Mouse (Mus musculus) hindbrain, embryonic 14.5 days (tissue): ENCODE measurements around the gene Htra1. TPM values are rescaled to one million over a fixed set of nuclear protein-coding genes. Genes with fewer than 3 reads are reported as not detected.

Source experiments
- ATAC-seq: fragments of 200-750 bp; cut with Nextera tagmentation; 2 replicates; pipeline ENCODE4 v1.8.0; 2017; ENCODE audit warnings: moderate number of reproducible peaks, mild to moderate bottlenecking, moderate TSS enrichment, moderate library complexity; ENCODE audit not compliant: low FRiP score
- DNase-seq: peaks from one replicate; pipeline ENCODE4 v3.0.0-alpha.2; 2015; ENCODE audit warnings: low spot score
- H3K27ac ChIP-seq: fragments of 300-500 bp; sonication (generic); 2 replicates; pipeline ENCODE4 v1.5.1; 2014; ENCODE audit warnings: mild to moderate bottlenecking, moderate library complexity
- H3K27me3 ChIP-seq: fragments of 300-500 bp; sonication (generic); 2 replicates; pipeline ENCODE4 v1.6.1; 2014; ENCODE audit warnings: mild to moderate bottlenecking, low read length, mixed read lengths; ENCODE audit not compliant: control insufficient read depth, insufficient read depth
- H3K36me3 ChIP-seq: fragments of 300-500 bp; sonication (generic); replicated peaks from 2 replicates; pipeline ENCODE4 v1.6.1; 2014; ENCODE audit not compliant: control insufficient read depth, insufficient read depth
- H3K4me1 ChIP-seq: fragments of 300-500 bp; sonication (generic); replicated peaks from 2 replicates; pipeline ENCODE4 v1.6.1; 2014; ENCODE audit warnings: antibody characterized with exemption, low read length, mixed read lengths; ENCODE audit not compliant: control insufficient read depth, insufficient read depth
- H3K4me2 ChIP-seq: fragments of 300-500 bp; sonication (generic); replicated peaks from 2 replicates; pipeline ENCODE4 v1.6.1; 2014; ENCODE audit warnings: mild to moderate bottlenecking, moderate library complexity
- H3K4me3 ChIP-seq: fragments of 300-500 bp; sonication (generic); replicated peaks from 2 replicates; pipeline ENCODE4 v1.5.1; 2014; ENCODE audit warnings: mild to moderate bottlenecking, low read length
- H3K9ac ChIP-seq: fragments of 300-500 bp; sonication (generic); 2 replicates; pipeline ENCODE4 v1.6.1; 2014
- H3K9me3 ChIP-seq: fragments of 300-500 bp; sonication (generic); 2 replicates; pipeline ENCODE4 v1.6.1; 2016; ENCODE audit warnings: low read length; ENCODE audit not compliant: control insufficient read depth
- WGBS: fragments of 180-500 bp; shearing (Covaris S2); extraction: QIAGEN DNeasy Blood & Tissue Kit; methylation state at CpG from one replicate; pipeline ENCODE4 v1.1.7; 2014; 5-methylcytosine and 5-hydroxymethylcytosine counted together
- polyA plus RNA-seq: library from polyadenylated mRNA; unstranded; fragments of >200 nt; fragmentation: Nextera tagmentation; extraction: Ambion mirVana; gene quantifications from 2 replicates; pipeline ENCODE4 v1.2.1, GENCODE M21; 2014

The Htra1 gene
- polyA plus RNA-seq, 1 experiment from 2014 or later = 22.9 TPM

DNA sequence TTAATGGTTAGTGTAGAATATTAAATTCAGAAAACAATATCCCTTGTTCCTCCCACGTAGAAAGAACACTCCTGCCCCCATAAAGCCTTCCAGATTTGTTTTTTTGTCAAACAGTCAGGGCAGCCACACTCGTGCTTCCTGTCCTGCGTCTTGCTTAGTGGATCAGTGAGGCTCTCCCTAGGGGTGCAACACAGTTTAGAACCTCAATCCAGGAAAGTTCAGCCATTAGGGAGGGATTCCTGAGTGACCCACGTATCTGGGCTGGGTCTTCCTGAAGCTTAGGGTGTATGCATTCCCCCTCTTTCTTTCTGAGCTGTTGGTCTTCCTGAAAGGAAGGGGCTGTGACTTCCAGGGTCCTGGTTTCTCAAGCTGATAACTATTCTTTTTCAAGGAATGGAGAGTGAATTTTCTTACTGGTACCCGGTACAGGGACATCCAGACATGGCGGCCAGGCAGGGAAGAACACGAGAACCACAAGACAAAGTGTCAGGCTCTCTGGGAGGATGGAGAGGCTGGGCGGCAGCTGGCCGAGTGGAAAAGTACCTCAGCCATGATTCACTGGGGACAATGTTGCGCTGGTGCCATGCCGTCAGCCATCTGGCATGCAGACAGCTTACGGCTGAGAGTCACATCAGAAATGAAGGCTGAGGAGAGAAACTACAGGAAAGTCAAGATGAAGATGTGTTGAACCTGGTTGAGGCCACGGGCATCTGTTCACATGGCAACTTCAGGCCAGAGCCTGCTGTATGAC, 12.8 kb upstream of the Htra1 start:
- H3K36me3 ChIP-seq = no peaks in the 10 kb centered on the region
- 0 out of 2 replicates have a peak, but pooled peaks cover 3% of the 10 kb centered on the region for H3K4me1 ChIP-seq
- H3K9ac ChIP-seq = no peak overlapping the region
- WGBS = 57% methylated on average over 13 of the region's 13 CpGs
- ATAC-seq (no peak), DNase-seq (peak; percentile 48)
- no peaks in the 10 kb centered on the region for H3K27me3 ChIP-seq
- no peak overlapping the region for H3K4me3 ChIP-seq
- no peak overlapping the region for H3K4me2 ChIP-seq
- no peaks in the 10 kb centered on the region for H3K9me3 ChIP-seq
- H3K27ac ChIP-seq = no peak overlapping the region

DNA sequence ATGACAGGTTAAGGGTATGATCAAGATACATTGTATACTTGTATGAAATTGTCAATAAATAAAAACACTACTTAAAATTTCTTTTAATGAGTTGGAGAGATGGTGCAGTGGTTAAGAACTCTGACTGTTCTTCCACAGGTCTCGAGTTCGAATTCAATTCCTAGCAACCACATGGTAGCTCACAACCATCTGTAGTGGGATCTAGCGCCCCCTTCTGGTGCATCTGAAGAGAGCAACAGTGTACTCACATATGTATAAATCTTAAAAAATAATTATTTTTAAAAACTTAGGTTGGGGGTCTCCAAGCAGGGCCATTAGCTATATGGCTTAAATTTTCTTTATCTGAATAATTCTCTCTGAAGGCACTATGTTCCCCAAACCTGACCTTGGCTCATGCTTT, 5.5 kb upstream of the Htra1 start:
- DNase-seq = no peak
- Histone ChIP-seq H3K9ac (no peak overlapping the region), H3K9me3 (no peaks in the 10 kb centered on the region), H3K4me1 (no peaks in the 10 kb centered on the region), H3K27ac (no peak overlapping the region), H3K36me3 (no peaks in the 10 kb centered on the region), H3K4me2 (no peak overlapping the region), H3K4me3 (no peak overlapping the region), H3K27me3 (peaks cover 28% of the 10 kb centered on the region)
- 71% methylated on average over 3 of the region's 3 CpGs for WGBS
- no peak for ATAC-seq

DNA sequence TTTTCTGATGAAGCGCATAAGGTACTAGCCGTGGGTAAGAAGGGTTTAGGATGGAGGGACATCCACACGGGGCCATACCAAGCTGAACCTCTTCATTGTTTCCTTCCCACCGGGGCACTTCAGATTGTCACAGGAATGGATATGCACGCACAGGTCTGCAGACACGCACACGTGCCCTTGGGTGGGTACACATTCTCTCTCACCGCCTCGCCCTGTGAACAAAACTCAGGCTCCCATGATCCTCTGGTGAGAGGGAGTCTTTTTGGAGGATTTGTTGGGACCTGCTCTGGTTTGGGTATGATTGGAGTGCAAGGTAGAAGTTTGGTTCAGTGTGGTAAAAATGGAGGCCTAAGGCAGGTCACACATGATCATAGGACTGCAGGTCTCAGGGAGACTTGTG, 3.0 kb upstream of the Htra1 start:
- no peaks in the 10 kb centered on the region for H3K9me3 ChIP-seq
- H3K27me3 ChIP-seq = peaks cover 52% of the 10 kb centered on the region
- ATAC-seq (no peak), DNase-seq (no peak)
- H3K4me3 ChIP-seq = no peak overlapping the region
- no peak overlapping the region for H3K9ac ChIP-seq
- H3K4me1 ChIP-seq = peaks cover 13% of the 10 kb centered on the region; the same call in 1 of the 2 replicates
- no peaks in the 10 kb centered on the region for H3K36me3 ChIP-seq
- WGBS = 91% methylated on average over 9 of the region's 9 CpGs
- no peak overlapping the region for H3K4me2 ChIP-seq
- H3K27ac ChIP-seq = no peak overlapping the region

DNA sequence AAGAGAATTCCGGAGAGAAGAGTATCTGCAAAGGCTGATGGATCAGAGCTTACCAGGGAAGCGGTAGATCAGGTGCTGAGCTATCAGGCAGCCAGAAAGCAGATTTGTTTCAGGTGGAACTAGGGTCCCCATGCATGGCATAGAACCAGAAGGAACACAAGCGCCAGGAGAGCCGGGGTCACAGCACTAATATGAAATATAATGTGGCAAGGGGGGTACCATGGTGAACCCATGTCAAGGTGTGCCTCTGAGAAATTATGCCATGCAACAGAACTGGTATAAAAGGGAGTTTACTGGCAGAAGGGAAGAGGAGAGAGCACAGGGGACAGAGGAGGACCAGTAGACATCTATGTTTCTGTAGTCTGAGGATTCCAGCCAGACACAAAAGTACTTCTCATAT, 1.3 kb upstream of the Htra1 start:
- no peaks in the 10 kb centered on the region for H3K36me3 ChIP-seq
- H3K27ac ChIP-seq = no peak overlapping the region
- ATAC-seq = no peak
- peaks cover 64% of the 10 kb centered on the region for H3K27me3 ChIP-seq
- 84% methylated on average over 4 of the region's 4 CpGs for WGBS
- no peaks in the 10 kb centered on the region for H3K9me3 ChIP-seq
- peaks cover 13% of the 10 kb centered on the region; the same call in 1 of the 2 replicates for H3K4me1 ChIP-seq
- no peak overlapping the region for H3K9ac ChIP-seq
- DNase-seq = no peak
- H3K4me3 ChIP-seq = no peak overlapping the region
- H3K4me2 ChIP-seq = no peak overlapping the region

DNA sequence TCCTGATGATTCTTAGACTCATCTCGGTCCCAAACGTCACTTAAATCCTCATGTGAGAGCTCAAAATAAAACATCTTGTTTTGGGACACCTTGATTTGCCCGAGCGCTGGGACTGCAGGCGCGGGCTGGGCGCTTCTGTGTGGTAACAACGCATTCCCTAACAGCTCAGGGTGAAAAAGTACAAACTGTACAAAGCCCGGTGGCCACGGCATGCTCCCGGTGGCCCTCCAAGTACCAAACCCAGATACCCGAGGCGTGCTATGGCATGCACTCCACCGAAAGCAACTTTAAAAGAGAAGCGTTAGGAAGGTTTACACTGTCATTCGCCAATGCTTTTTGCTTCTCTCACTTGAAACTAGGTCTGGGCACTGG, 504 bp upstream of the Htra1 start:
- Histone ChIP-seq H3K9me3 (no peaks in the 10 kb centered on the region), H3K27ac (no peak overlapping the region), H3K27me3 (peaks cover 64% of the 10 kb centered on the region), H3K36me3 (no peaks in the 10 kb centered on the region), H3K4me3 (peak overlapping the region; percentile 45), H3K4me2 (peak overlapping the region; percentile 64), H3K9ac (peak overlapping the region; percentile 36; the same call in 1 of the 2 replicates), H3K4me1 (peaks cover 13% of the 10 kb centered on the region; the same call in 1 of the 2 replicates)
- ATAC-seq = no peak
- no peak for DNase-seq
- 9% methylated on average over 16 of the region's 16 CpGs for WGBS

DNA sequence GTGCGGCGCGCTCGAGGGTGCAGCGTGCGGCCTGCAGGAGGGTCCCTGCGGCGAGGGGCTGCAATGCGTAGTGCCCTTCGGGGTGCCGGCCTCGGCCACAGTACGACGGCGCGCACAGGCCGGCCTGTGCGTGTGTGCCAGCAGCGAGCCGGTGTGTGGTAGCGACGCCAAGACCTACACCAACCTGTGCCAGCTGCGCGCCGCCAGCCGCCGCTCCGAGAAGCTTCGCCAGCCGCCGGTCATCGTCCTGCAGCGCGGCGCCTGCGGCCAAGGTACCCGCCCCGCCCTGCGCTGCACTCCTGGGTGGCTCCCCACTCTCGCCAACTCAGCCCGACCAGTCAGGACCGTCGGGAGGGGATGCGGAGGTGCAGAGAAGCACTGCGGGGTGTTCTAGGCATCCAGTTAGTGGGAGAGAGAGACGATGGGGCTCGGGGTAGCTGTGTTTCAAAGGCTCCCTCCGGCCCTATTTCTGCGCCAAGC, 601 bp downstream of the Htra1 start:
- DNase-seq (no peak), ATAC-seq (no peak)
- H3K9ac ChIP-seq = peak overlapping the region; percentile 36
- 1% methylated on average over 35 of the region's 49 CpGs for WGBS
- H3K4me2 ChIP-seq = peak overlapping the region; percentile 64
- peaks cover 64% of the 10 kb centered on the region for H3K27me3 ChIP-seq
- no peak overlapping the region for H3K27ac ChIP-seq
- no peaks in the 10 kb centered on the region for H3K36me3 ChIP-seq
- no peaks in the 10 kb centered on the region for H3K9me3 ChIP-seq
- peak overlapping the region; percentile 45 for H3K4me3 ChIP-seq
- H3K4me1 ChIP-seq = peaks cover 13% of the 10 kb centered on the region; the same call in 1 of the 2 replicates

DNA sequence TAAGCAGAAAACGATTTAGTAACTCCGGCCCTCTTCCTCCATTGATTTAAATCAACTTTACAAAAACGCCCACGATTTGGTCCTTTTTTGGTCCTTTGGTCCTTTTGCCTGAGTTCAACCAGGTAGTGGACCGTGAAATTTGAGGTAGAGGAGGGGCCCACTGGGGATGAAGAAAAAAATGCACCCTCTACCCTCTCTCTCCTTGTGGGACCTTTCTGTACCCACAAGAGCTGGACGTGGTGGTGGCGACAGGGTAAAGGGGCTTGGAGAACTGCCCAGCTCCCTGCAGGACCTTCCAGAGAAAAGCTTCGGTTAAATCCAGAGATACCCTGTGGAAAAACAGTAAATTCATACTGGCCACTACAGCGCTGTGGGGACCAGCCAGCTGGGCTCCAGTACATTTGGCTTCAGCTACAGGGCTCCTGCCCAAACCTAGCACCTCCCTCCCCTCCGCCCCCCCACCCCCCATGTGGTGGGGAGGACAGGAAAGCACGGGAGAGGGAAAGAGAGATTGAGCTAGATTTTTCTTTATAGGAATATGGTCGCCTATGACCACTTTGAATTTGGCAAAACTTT, 1.4 kb downstream of the Htra1 start:
- Histone ChIP-seq H3K27ac (no peak overlapping the region), H3K9me3 (no peaks in the 10 kb centered on the region), H3K4me1 (peaks cover 13% of the 10 kb centered on the region; the same call in 1 of the 2 replicates), H3K9ac (no peak overlapping the region), H3K27me3 (peaks cover 64% of the 10 kb centered on the region), H3K4me3 (peak overlapping the region; percentile 45; the same call in 1 of the 2 replicates), H3K36me3 (no peaks in the 10 kb centered on the region), H3K4me2 (peak overlapping the region; percentile 64; the same call in 1 of the 2 replicates)
- no peak for DNase-seq
- 32% methylated on average over 12 of the region's 12 CpGs for WGBS
- ATAC-seq = no peak

DNA sequence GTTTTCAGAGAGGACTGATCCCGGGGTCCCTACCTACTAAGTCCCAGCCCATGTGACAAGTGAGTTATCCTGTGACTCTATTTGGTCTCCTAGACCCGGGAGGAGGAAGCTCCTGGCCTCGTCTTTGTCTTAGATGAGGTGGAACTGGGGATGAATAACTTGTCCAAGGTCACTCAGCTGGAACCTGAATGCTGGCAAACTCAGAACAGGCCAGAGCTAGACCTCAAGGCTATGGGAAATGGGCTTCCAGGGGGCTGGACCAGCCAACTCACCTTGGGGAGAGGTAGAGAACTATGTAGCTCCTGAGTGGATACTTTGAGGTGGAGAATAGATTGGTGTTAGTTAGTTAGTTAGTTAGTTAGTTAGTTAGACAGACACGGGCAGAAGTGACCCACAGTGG, 2.1 kb downstream of the Htra1 start:
- Histone ChIP-seq H3K9ac (no peak overlapping the region), H3K36me3 (no peaks in the 10 kb centered on the region), H3K27ac (no peak overlapping the region), H3K4me2 (no peak overlapping the region), H3K27me3 (peaks cover 60% of the 10 kb centered on the region), H3K4me3 (no peak overlapping the region), H3K4me1 (peaks cover 13% of the 10 kb centered on the region; the same call in 1 of the 2 replicates), H3K9me3 (no peaks in the 10 kb centered on the region)
- ATAC-seq (no peak), DNase-seq (no peak)
- 62% methylated on average over 4 of the region's 4 CpGs for WGBS

DNA sequence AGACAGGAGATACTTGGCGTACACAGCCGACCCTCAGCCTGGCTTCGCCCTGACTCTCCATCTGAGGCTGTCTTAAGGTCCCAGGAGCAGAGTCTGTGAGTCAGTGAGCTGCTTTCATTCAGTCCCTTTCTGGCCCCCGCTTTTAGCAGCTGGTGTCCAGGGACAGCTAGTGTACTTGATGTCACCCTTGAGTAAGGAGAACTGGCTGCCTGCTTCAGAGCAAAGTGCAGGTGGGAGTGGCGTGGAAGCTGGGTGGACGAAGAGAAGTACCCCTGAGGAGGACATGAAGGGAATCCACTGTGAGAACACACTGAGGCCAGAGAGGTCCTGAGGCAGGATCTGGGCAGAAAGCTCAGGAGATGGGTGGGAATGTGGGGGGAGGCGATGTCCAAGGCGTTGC, 3.0 kb downstream of the Htra1 start:
- peaks cover 13% of the 10 kb centered on the region; the same call in 1 of the 2 replicates for H3K4me1 ChIP-seq
- no peaks in the 10 kb centered on the region for H3K36me3 ChIP-seq
- DNase-seq (no peak), ATAC-seq (no peak)
- no peak overlapping the region for H3K27ac ChIP-seq
- no peaks in the 10 kb centered on the region for H3K9me3 ChIP-seq
- no peak overlapping the region for H3K4me3 ChIP-seq
- H3K27me3 ChIP-seq = peaks cover 51% of the 10 kb centered on the region
- no peak overlapping the region for H3K4me2 ChIP-seq
- 90% methylated on average over 8 of the region's 8 CpGs for WGBS
- no peak overlapping the region for H3K9ac ChIP-seq
